Mouse (Mus musculus) stomach, postnatal 0 days (tissue): ENCODE measurements around the gene Edem2. TPM values are rescaled to one million over a fixed set of nuclear protein-coding genes. Genes with fewer than 3 reads are reported as not detected.
A peak's percentile ranks its signal among the peaks of the same experiment; 100 is the strongest.

Source experiments
- ATAC-seq: fragments of 200-750 bp; cut with Nextera tagmentation; 2 replicates; pipeline ENCODE4 v1.8.0; 2017; ENCODE audit not compliant: low FRiP score, low TSS enrichment
- DNase-seq: peaks from one replicate; pipeline ENCODE4 v3.0.0-alpha.2; 2016; ENCODE audit warnings: low spot score
- H3K27ac ChIP-seq: fragments of 300-500 bp; sonication (generic); replicated peaks from 2 replicates; pipeline ENCODE4 v1.5.1; 2014; ENCODE audit warnings: mild to moderate bottlenecking, control low read depth
- H3K27me3 ChIP-seq: fragments of 300-500 bp; sonication (generic); 2 replicates; pipeline ENCODE4 v1.6.1; 2014; ENCODE audit warnings: low read length; ENCODE audit not compliant: control insufficient read depth, insufficient read depth
- H3K36me3 ChIP-seq: fragments of 300-500 bp; sonication (generic); 2 replicates; pipeline ENCODE4 v1.6.1; 2014; ENCODE audit warnings: low read length, mixed read lengths; ENCODE audit not compliant: control insufficient read depth, insufficient read depth
- H3K4me1 ChIP-seq: fragments of 300-500 bp; sonication (generic); replicated peaks from 2 replicates; pipeline ENCODE4 v1.6.1; 2014; ENCODE audit warnings: antibody characterized with exemption; ENCODE audit not compliant: control insufficient read depth, insufficient read depth
- H3K4me2 ChIP-seq: fragments of 300-500 bp; sonication (generic); replicated peaks from 2 replicates; pipeline ENCODE4 v1.6.1; 2014; ENCODE audit warnings: low read depth, mild to moderate bottlenecking, control low read depth, moderate library complexity
- H3K4me3 ChIP-seq: fragments of 300-500 bp; sonication (generic); 2 replicates; pipeline ENCODE4 v1.5.1; 2014; ENCODE audit warnings: low read depth, low read length, control low read depth
- H3K9ac ChIP-seq: fragments of 300-500 bp; sonication (generic); 2 replicates; pipeline ENCODE4 v1.6.1; 2014; ENCODE audit warnings: mild to moderate bottlenecking, low read length, control low read depth, mixed read lengths
- H3K9me3 ChIP-seq: fragments of 300-500 bp; sonication (generic); 2 replicates; pipeline ENCODE4 v1.6.1; 2016; ENCODE audit warnings: low read length; ENCODE audit not compliant: control insufficient read depth
- CTCF ChIP-seq: IDR thresholded peaks from 2 replicates; pipeline ENCODE4 v1.5.1; 2016; ENCODE audit warnings: antibody characterized with exemption, low read depth, mild to moderate bottlenecking, moderate library complexity
- EP300 ChIP-seq: optimal IDR thresholded peaks from 2 replicates; pipeline ENCODE3; 2016; ENCODE audit warnings: antibody characterized with exemption
- WGBS: fragments of 180-500 bp; shearing (Covaris S2); extraction: QIAGEN DNeasy Blood & Tissue Kit; methylation state at CpG from one replicate; pipeline ENCODE4 v1.1.7; 2014; 5-methylcytosine and 5-hydroxymethylcytosine counted together
- polyA plus RNA-seq: library from polyadenylated mRNA; unstranded; fragments of >200 nt; fragmentation: Nextera tagmentation; extraction: Ambion mirVana; gene quantifications from 2 replicates; pipeline ENCODE4 v1.2.1, GENCODE M21; 2015

Edem2 gene
- 64.9 and 65.7 TPM in 2 replicates for polyA plus RNA-seq

DNA sequence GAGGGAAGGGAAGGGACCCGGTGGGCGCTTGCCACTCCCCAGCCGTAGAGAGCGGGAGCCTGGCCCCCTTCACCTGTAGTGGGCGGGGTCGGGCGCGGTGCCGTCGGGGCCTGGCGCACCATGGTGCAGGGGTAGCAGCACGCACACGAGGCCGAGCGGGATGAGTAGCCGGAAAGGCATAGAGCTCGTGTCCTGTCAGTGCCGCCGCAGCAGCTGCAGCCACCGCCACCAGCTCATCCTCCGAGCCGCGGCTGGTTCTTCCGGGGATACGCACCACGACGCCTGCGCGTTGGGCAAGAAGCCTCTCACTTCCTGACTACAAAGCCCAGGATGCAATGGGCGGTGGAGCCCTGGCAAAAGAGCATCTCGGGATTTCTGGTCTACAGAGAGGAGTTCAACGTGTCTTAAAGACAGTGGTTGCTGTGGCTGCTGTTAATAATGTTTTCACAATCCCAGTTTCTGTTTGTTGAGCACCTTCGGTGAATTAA lies at the start of gene Edem2:
TSS of gene Edem2 (minus strand) at position 318 of the 488 bp plus-strand sequence.
- DNase-seq (peak; percentile 93), ATAC-seq (peak; percentile 85)
- Histone ChIP-seq H3K4me1 (peaks cover 3% of the 10 kb centered on the region; the same call in 1 of the 2 replicates), H3K27me3 (no peaks in the 10 kb centered on the region), H3K9me3 (no peaks in the 10 kb centered on the region), H3K4me3 (peak within 1 kb of the TSS; percentile 88), H3K27ac (peak within 1 kb of the TSS; percentile 58), H3K9ac (peak within 1 kb of the TSS; percentile 81), H3K4me2 (peak within 1 kb of the TSS; percentile 94), H3K36me3 (peaks cover 3% of the 10 kb centered on the region; the same call in 1 of the 2 replicates)
- no peak; the same call in 1 of the 2 replicates for TF ChIP-seq CTCF
- WGBS: under 1% methylated on average over 33 of the region's 33 CpGs

DNA sequence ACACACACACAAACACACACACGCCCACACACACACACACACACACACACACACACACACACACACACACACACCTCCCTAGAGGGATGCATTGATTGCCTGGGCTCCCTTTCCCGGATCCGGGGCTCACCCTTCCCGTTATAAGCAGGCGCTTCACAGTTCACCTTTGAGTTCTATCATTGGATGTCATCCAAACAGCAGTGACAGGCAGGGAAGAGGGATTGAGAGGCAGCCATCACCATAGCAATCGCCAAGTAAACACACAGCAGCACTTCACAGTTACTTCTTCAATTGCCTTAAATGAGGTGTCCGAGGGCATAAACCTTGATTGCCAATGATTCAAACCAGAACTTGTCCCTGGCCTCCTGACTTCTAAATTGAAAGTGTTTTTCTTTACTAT lies 49.8 kb upstream of the Edem2 start:
- TF ChIP-seq EP300: no peak
- no peak for TF ChIP-seq CTCF
- ATAC-seq (no peak), DNase-seq (no peak)
- WGBS: 39% methylated on average over 7 of the region's 7 CpGs
- H3K27me3 ChIP-seq: peaks cover 5% of the 10 kb centered on the region; the same call in 1 of the 2 replicates
- H3K4me3 ChIP-seq: no peak overlapping the region
- H3K4me1 ChIP-seq: no peaks in the 10 kb centered on the region
- no peaks in the 10 kb centered on the region for H3K9me3 ChIP-seq
- no peaks in the 10 kb centered on the region for H3K36me3 ChIP-seq
- no peak overlapping the region for H3K27ac ChIP-seq
- H3K9ac ChIP-seq: no peak overlapping the region
- no peak overlapping the region for H3K4me2 ChIP-seq

DNA sequence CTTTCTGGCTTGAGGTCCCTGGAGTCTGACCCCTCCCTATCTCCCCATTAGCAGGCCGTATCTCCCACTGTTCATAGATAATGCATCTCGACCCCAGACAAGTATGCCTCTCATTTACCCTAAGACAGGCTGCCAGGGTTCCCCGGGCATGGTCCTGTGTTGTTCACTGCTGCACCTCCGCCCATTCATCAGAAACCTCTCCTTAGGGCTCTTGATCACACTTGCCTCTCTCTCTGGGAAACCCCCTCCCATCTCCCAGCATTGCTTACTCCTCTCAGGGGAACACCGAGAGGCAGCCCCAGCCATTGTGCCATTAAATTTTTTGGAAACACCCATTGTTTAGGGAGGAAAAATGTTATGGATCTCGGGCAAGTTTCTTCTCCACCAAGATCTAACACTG lies 48.7 kb upstream of the Edem2 start:
- Histone ChIP-seq H3K9ac (no peak overlapping the region), H3K4me1 (no peaks in the 10 kb centered on the region), H3K27me3 (peaks cover 5% of the 10 kb centered on the region; the same call in 1 of the 2 replicates), H3K4me3 (no peak overlapping the region), H3K27ac (no peak overlapping the region), H3K36me3 (no peaks in the 10 kb centered on the region), H3K4me2 (no peak overlapping the region), H3K9me3 (no peaks in the 10 kb centered on the region)
- ATAC-seq (no peak), DNase-seq (no peak)
- WGBS: 60% methylated on average over 6 of the region's 6 CpGs
- TF ChIP-seq EP300 (no peak), CTCF (no peak)

DNA sequence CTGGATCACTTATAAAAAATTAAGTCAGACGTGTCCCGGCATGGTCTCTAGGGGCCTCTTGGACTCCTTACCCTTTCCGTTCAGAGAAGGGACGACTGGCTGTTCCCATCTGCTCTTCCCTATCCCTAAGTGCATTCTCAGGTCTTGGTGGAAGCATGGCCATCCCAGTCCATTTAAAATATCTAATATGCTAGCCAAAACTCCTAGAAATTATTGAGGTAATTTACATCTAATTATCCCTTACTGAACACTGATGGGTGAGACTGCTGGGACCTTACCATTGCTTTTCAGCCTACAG lies 48.4 kb upstream of the Edem2 start:
- H3K4me3 ChIP-seq: no peak overlapping the region
- H3K36me3 ChIP-seq: no peaks in the 10 kb centered on the region
- H3K9me3 ChIP-seq: no peaks in the 10 kb centered on the region
- 80% methylated on average over 4 of the region's 4 CpGs for WGBS
- H3K4me2 ChIP-seq: no peak overlapping the region
- H3K9ac ChIP-seq: no peak overlapping the region
- peaks cover 5% of the 10 kb centered on the region; the same call in 1 of the 2 replicates for H3K27me3 ChIP-seq
- DNase-seq (no peak), ATAC-seq (no peak)
- no peaks in the 10 kb centered on the region for H3K4me1 ChIP-seq
- H3K27ac ChIP-seq: no peak overlapping the region
- no peak for TF ChIP-seq CTCF
- no peak for TF ChIP-seq EP300

DNA sequence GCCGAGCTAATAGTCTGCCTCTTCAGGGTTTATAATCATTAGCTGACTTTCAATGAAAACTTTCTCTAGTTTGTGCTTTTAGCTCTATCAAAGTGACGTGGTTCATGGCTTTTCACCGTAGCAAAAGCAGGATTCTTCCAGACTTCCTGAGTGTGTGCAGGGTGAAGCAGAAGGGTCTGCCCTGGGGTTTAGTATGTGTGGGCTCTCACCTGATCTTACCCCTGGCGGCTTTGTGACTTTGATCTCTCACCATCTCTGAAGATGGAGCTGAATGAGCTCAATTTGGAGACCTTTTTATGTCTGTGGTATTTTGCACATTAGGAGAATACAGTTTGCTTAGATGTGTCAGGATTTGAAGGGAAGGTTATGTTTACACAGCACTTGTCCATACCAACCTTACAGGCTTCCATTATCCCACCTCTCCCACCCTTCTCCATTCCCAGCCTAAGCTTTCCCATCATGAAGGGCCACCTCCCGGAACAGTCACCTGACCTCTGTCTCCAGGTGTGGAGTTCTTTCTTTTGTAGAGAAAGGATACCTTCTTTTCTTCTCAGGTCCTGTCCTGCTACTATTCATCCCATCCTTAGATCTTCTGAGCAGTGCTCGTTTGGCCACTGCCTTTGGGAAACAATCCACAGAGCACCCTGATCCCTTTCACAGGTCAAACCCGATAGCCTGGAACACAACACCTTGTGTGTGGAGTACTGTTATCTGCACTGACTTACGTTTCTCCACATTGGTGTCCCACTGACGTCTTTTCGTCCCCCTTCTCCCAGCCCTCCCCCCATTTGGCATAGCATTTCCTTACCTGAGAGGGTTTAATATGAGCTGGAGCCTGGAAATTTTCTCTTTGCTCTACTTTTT lies 47.8 kb upstream of the Edem2 start:
- Histone ChIP-seq H3K27ac (no peak overlapping the region), H3K4me3 (no peak overlapping the region), H3K9me3 (no peaks in the 10 kb centered on the region), H3K4me1 (no peaks in the 10 kb centered on the region), H3K36me3 (no peaks in the 10 kb centered on the region), H3K27me3 (peaks cover 5% of the 10 kb centered on the region; the same call in 1 of the 2 replicates), H3K4me2 (no peak overlapping the region), H3K9ac (no peak overlapping the region)
- TF ChIP-seq EP300: no peak
- TF ChIP-seq CTCF: no peak
- no peak for DNase-seq
- ATAC-seq: no peak
- 52% methylated on average over 10 of the region's 10 CpGs for WGBS

DNA sequence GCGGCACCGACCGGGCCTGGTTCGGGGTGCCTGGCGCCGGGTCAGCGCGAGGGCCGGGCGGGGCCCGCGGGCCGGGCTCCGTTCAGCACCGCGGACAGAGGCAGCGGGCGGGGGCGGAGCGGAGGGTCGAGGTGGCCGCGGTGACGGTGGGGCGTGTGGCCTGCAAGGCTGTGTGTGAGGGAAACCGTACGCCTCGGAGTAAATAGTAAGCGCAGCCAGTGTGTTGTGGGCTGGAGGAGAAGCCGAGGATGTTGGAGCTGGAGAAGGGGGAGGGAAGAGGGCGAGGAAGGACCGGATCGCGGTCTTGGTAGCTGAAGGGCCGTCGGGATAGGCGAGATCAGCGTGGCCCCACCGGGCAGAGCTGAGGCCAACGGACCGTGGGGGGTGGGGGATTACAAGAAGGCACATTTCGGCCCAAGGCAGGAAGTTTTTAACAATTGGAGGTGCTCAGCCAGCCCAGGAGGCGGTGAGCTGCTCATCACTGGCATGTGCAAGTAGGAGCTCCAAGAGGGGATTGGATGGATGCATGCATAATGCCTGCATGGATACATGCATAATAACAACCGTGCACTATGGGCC lies 46.5 kb upstream of the Edem2 start:
- Histone ChIP-seq H3K4me2 (peak overlapping the region; percentile 75), H3K36me3 (no peaks in the 10 kb centered on the region), H3K27ac (no peak overlapping the region), H3K4me1 (no peaks in the 10 kb centered on the region), H3K27me3 (peaks cover 5% of the 10 kb centered on the region; the same call in 1 of the 2 replicates), H3K9ac (peak overlapping the region; percentile 38; the same call in 1 of the 2 replicates), H3K4me3 (peak overlapping the region; percentile 36), H3K9me3 (no peaks in the 10 kb centered on the region)
- TF ChIP-seq CTCF: no peak
- TF ChIP-seq EP300: no peak
- peak; percentile 80 for ATAC-seq
- DNase-seq: peak; percentile 77
- WGBS: 2% methylated on average over 28 of the region's 44 CpGs
